Mouse (Mus musculus): ENCODE data around the gene Cth. TPM values are rescaled to one million over a fixed set of nuclear protein-coding genes. Genes with fewer than 3 reads are reported as not detected.
"Not testable (repeated sequence)": the region's sequence is repeated elsewhere in the genome, so short reads cannot be mapped to it uniquely, and the experiment has no call there.

The Cth gene
- total RNA-seq (2021) = 1 to 10 TPM; 3.6 to 5.0 TPM
- long read RNA-seq, experiment 1, partial matches to known transcripts = 0 of 4 reads
- long read RNA-seq, experiment 1, other reads (novel, unspliced or antisense) = 0 of 4 reads
- long read RNA-seq, experiment 2, transcript Cth-201 (12 exons, 1,815 nt) = major isoform, 7 of 8 reads
- long read RNA-seq, experiment 2, partial matches to known transcripts = 0 of 8 reads
- long read RNA-seq, experiment 2, other reads (novel, unspliced or antisense) = 1 of 8 reads

DNA sequence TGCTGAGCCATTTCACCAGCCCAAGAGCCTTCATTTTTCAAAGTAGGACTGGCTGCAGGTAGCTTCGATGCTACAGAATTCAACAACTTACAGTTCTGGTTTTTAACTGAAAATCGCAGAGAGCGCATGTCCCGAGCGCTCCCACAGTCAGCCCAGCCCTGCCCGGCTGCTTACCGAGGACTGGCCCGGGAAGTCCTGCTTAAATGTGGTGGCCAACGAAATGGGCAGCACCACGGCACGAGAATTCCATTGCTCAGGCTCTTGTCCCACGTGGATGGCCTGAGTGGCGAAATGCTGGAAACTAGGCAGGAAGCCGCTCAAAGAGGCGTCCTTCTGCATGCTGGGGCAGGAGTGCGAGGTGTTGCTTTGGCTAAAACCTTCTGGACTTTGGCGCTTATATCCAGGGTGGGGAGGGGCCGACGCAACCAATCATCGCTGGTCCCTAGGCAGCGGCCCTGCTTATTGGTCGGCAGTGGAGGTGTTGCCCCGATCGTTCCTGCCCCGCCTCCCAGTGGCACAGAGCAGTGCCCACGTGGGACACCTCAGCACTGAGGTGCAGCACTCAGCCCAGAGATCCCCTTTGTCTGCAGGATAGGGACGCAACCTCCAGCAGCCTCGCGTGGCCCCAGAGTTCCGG, at the start of gene Cth:
Gene Cth (minus strand): TSS at position 386 of the 637 bp plus-strand sequence.
- intact Hi-C loops (cut with DNase I) = loop anchor here (1.0 to 5.0 kb wide), 2 partner anchors 21 to 107 kb away; no protein-coding TSS in a partner anchor
- peak; percentile 95 for DNase-seq

DNA sequence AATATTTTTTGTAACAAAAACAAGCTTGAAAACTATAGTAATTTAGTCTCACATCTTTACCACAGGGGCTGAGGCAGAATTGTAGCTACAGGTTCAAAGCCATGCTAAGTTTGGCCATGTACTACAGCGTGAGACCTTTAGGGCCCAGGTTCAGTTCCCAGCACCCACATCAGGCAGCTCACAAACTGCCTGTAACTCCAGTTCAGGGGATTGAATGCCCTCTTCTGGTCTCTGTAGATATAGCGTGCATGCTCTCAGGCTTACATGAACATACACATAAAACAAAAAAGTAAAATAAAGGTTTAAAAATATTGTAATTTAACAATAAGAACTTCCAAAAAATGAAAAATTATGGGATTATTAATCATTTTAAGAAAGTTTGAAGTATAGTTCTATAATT, 48.4 kb upstream of the Cth start:
- Histone ChIP-seq H3K27ac (no peak overlapping the region), H3K4me3 (no peak overlapping the region)
- intact Hi-C loops (cut with DNase I) = no loop called here
- no peak for TF ChIP-seq CTCF (IDR thresholded peaks at IDR 0.05)
- DNase-seq = no peak

More for the DNA sequence above, at the start of gene Cth:
- Histone ChIP-seq H3K27ac (peak within 1 kb of the TSS; percentile 94), H3K4me3 (peak within 1 kb of the TSS; percentile 74)
- TF ChIP-seq CTCF (IDR thresholded peaks at IDR 0.05) = no peak

DNA sequence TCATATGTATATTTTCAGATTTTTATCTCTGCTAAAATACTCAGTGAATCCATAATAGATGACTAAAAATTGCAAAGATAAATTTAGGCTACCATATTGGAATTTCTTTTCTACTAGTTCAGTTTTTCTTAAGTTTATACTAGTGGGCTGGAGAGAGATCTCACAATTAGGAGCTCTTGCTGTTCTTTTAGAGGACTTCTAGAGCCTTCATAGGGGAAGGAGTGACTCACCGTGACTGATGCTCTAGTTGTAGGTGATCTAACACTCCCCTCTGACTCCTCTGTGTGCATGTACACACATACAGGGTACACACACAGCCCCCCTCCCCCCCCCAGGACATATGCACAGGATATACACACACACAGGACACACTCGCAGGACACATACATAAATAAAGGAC, 46.3 kb upstream of the Cth start:
- Histone ChIP-seq H3K27ac (no peak overlapping the region), H3K4me3 (no peak overlapping the region)
- TF ChIP-seq CTCF (IDR thresholded peaks at IDR 0.05) = no peak
- intact Hi-C loops (cut with DNase I) = no loop called here
- DNase-seq = no peak

DNA sequence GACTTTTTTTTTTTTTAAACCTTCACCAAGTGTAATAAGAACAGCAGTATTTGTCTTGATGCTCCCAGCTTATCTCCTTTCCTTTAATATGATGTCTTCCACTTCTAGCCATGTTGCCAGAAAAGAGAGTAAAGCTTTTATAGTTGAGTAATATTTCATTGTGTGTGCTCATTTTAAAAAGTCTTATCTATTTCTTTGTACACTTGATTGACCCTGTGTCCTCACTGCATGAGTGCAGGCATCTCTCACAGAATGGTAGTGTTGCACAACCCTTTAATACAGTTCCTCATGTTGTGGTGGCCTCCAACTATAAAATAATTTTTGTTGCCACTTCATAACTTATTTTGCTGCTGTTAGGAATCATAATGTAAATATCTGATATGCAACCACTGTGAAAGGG, 32.4 kb upstream of the Cth start:
- Histone ChIP-seq H3K4me3 (no peak overlapping the region), H3K27ac (no peak overlapping the region)
- TF ChIP-seq CTCF (IDR thresholded peaks at IDR 0.05) = no peak
- intact Hi-C loops (cut with DNase I) = no loop called here
- no peak for DNase-seq

DNA sequence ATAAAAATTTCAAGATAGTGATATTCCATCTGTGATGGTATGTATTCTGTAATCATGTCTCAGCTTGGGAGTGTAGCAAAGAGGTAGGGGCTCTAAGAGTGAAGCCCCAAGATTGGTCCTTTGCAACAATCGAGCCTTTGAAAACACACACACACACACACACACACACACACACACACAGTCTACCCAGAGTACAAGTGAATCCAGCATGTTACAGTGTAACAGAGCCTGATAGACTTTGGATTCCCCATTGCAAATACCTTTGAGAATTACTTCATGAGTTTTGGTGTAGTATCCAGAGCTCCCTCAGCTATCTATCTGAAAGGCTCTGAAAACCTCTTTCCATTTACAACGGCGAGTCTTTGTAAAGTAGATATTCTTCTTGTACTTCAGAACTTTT, 31.3 kb upstream of the Cth start:
- Histone ChIP-seq H3K27ac (no peak overlapping the region), H3K4me3 (no peak overlapping the region)
- no peak for DNase-seq
- TF ChIP-seq CTCF (IDR thresholded peaks at IDR 0.05) = no peak
- intact Hi-C loops (cut with DNase I) = no loop called here

DNA sequence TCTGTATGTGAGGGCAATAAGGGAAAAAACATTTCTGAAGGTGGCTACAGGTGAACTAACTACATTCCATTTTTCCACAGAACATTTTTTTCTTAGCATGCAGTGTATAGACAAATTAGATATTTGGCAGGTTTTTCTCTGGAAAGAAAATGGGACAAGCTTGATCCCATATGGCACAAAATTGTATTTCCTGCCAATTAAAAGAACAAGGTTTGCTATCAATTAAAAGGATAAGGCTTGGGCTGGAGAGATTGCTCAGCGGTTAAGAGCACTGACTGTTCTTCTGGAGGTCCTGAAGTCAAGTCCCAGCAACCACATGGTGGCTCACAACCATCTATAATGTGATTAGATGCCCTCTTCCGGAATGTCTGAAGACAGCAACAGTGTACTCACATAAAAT, 30.6 kb upstream of the Cth start:
- H3K4me3 ChIP-seq = no peak overlapping the region
- intact Hi-C loops (cut with DNase I) = no loop called here

DNA sequence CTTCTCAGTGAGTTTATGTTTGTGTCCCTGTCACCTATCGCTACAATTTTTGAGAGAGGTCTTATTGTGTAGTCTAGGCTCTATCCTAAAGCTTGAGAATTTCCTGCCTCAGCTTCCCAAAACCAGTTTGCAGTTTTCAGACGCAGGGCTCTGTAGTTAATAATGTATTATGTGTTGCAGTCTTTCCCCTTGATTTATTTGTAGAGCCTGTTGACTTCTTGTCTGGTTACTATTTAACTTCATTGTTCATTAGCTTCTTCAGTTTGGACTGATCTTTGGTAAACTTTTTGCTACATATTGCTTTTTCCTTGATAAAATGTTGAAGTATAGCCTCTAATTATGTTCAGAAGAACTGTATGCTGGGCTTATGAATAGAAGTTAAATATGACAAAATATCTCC, 27.8 kb upstream of the Cth start:
- DNase-seq = no peak
- intact Hi-C loops (cut with DNase I) = no loop called here
- TF ChIP-seq CTCF (IDR thresholded peaks at IDR 0.05) = no peak
- no peak overlapping the region for H3K4me3 ChIP-seq
- no peak overlapping the region for H3K27ac ChIP-seq

More for the DNA sequence above, 30.6 kb upstream of the Cth start:
- DNase-seq = no peak
- H3K27ac ChIP-seq = no peak overlapping the region
- TF ChIP-seq CTCF (IDR thresholded peaks at IDR 0.05) = no peak

DNA sequence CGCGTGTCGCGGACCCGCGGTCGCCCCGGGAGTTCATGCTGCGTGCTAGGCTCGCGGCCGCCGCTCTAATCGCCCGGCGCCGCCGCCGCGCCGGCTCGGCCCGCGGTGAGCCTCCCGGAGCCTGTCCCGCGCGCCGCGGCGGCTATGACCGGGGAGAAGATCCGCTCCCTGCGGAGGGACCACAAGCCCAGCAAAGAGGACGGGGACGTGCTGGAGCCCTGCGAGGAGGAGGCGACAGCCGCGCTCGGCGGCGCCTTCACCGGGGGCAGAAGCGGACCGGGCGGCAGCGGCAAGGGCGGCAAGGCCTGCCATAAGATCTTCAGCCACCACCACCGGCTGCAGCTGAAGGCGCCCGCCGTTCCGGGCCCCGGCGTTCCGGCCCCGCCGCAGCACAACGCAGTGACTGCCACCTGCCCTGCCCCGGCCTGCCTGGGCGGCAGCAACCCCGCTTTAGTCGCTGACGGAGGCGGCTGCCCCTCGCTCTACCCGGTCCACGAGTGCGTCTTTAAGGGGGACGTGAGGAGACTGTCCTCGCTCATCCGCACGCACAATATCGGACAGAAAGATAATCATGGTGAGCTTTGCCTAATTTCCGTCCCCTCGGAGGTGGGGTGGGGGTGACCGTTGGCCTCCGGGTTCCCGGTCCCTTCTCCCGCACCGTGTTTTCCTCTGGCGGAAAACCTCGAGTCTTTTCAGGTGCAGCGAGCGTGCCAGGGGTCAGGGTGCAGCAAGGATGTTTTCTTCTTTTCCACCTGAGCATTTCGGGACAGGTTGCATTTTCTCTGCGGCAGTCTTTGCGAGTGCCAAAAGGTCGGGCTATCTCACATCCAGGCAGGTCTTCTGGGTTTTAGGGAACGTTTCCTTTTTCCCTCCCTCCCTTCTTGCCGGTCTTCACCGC, 22.8 kb upstream of the Cth start:
- peak; percentile 54 for DNase-seq
- intact Hi-C loops (cut with DNase I) = loop anchor here (1.0 kb wide), 1 partner anchor 89 kb away; the partner anchor contains the start of genes Lrrc40 and Srsf11
- TF ChIP-seq CTCF (IDR thresholded peaks at IDR 0.05) = no peak

DNA sequence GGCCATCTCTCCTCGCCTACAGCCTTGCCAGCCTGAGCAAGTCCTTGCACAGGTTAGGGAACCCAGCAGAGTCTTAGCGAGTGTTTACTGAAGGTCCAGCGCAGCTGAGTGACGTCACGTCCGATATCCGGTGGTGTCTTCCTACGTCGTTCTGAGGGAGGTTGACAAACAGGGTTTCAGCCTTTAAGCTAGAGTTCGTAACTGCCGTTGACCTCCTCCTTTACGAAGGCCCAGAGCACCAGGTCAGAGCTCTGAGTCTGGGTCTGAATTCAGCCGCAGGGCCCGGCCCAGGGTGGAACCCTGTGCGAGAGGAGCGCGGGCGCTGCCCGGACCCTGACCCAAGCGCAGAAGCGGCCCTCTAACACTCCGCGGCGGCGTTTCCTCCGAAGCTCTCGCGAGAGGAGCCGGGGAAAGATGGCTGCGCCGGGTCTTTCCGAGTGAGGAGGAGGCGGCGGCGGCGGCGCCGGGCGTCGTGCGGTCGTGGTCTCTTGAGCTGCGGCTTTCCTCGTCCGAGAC, 22.0 kb upstream of the Cth start, which contains the start of gene Ankrd13c:
Gene Ankrd13c (plus strand): TSS at position 397 of the 516 bp plus-strand sequence.
- no peak for TF ChIP-seq CTCF (IDR thresholded peaks at IDR 0.05)
- intact Hi-C loops (cut with DNase I) = loop anchor here (1.0 kb wide), 2 partner anchors 22 to 89 kb away; partner anchors contain the start of genes Cth, Lrrc40 and Srsf11

More for the DNA sequence above, 22.8 kb upstream of the Cth start:
- Histone ChIP-seq H3K27ac (peak overlapping the region; percentile 99), H3K4me3 (peak overlapping the region; percentile 98)

DNA sequence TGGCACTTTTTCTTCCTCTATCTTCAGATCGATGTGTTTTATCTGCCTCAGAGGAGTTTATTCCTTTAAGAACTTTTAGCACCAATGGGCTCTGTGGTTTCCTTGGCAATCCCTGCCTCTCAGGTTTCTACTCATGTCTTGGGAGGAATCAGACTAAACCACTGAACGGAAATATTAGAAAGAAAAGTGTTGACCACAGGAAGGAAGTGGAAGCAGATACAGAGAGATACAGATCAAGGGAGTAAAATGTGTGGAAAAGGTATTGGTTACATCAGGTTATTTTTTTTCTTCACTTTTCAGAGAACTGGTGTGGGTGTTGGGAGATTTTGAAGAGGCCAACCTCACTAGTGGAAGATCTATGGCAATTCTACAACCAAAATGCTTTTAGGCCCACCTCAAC, 13.7 kb upstream of the Cth start:
- no peak overlapping the region for H3K27ac ChIP-seq
- no peak for DNase-seq
- no peak for TF ChIP-seq CTCF (IDR thresholded peaks at IDR 0.05)
- no peak overlapping the region for H3K4me3 ChIP-seq
- intact Hi-C loops (cut with DNase I) = no loop called here

More for the DNA sequence above, 22.0 kb upstream of the Cth start, which contains the start of gene Ankrd13c:
- H3K27ac ChIP-seq = peak within 1 kb of the TSS; percentile 99
- peak within 1 kb of the TSS; percentile 98 for H3K4me3 ChIP-seq
- DNase-seq = peak; percentile 94

DNA sequence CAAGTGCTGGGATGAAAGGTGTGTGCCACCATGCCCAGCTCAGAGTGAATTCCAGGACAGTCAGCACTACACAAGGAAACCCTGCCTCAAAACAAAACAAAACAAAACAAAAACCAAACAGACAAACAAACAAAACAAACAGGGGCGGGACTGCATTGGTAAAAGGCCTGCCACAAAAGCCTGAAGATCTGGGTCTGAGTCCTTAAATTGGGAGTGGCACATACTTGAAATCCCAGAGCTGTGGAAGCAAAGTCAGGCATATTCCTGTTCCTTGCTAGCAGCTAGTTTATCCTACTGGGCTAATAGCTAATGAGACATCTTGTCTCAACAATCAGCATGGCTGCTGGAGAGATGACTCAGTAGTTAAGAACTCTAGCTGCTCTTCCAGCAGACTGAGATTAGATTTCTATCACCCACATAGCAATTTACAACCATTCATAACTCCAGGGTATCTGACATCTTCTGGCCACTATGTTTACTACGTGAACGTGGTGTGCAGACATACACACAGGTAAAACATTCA, 9.5 kb upstream of the Cth start:
- Histone ChIP-seq H3K27ac (no peak overlapping the region), H3K4me3 (no peak overlapping the region)
- no peak for DNase-seq
- intact Hi-C loops (cut with DNase I) = no loop called here
- TF ChIP-seq CTCF (IDR thresholded peaks at IDR 0.05) = no peak

DNA sequence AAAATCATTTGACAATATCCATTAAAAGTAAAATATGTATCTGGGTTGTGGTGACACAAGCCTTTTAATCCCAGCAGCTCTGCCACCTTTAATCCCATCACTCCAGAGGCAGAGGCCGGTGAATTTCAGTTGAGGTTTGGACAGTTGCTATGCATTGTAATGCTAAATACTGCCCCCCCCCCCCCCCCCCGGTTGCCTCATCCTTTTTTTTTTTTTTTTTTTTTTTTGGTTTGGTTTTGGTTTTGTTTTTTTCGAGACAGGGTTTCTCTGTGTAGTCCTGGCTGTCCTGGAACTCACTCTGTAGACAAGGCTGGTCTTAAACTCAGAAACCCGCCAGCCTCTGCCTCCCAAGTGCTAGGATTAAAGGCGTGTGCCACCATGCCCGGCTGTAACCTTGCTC, 8.3 kb upstream of the Cth start:
- intact Hi-C loops (cut with DNase I); H3K27ac ChIP-seq; H3K4me3 ChIP-seq; DNase-seq: not testable (repeated sequence)

Measured in gastrocnemius, adult 2 months (tissue).